Mouse (Mus musculus) urinary bladder, adult 2 months (tissue): ENCODE results near the gene Wdr59. TPM values are rescaled to one million over a fixed set of nuclear protein-coding genes. Genes with fewer than 3 reads are reported as not detected.
"Not testable (repeated sequence)": the region's sequence is repeated elsewhere in the genome, so short reads cannot be mapped to it uniquely, and the experiment has no call there.

ENCODE experiments used
- DNase-seq: peaks from one replicate; pipeline ENCODE4 v3.0.0; 2022; ENCODE audit warnings: low spot score
- polyA plus RNA-seq: library from polyadenylated mRNA; depleted of rRNA; stranded (reverse); fragments of >200 nt; gene quantifications from 2 replicates; pipeline ENCODE4 v1.2.3, GENCODE M21; 2012

Gene Wdr59
- polyA plus RNA-seq, 1 experiment, result 7.0 TPM

- no peak for DNase-seq
These were observed 16.3 kb upstream of the Wdr59 start for GRCm38 (mm10) chr8:111538194-111538593.

GRCm38 (mm10) chr8:111537765-111538158, 15.9 kb upstream of the Wdr59 start:
- no peak for DNase-seq

GRCm38 (mm10) chr8:111536978-111537764, 15.3 kb upstream of the Wdr59 start:
- DNase-seq, result peak; percentile 41

- DNase-seq, result peak; percentile 75
These were observed 14.4 kb upstream of the Wdr59 start, which contains the start of gene Znrf1 for GRCm38 (mm10) chr8:111536031-111536977. Gene Znrf1 (plus strand): TSS chr8:111536097.

DNA sequence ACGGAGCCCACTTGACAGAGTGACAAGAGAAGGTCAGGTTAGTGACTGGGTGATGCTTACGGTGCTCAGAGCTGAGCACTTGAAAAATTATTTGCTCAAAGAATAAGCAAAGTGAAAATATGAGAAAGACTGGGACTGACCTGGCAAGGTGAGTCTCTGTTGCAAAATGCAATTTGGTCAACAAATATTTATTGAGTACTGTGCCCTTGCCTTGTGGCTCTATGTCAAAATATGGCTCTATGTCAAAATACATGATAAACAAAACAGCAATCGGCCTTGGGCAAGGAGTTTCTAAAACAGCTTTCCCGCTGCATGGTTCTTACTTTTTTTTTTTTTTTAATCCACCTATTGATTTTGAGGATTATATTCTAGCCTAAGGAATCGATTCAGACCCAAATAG, 13.6 kb upstream of the Wdr59 start:
- DNase-seq, result no peak

DNA sequence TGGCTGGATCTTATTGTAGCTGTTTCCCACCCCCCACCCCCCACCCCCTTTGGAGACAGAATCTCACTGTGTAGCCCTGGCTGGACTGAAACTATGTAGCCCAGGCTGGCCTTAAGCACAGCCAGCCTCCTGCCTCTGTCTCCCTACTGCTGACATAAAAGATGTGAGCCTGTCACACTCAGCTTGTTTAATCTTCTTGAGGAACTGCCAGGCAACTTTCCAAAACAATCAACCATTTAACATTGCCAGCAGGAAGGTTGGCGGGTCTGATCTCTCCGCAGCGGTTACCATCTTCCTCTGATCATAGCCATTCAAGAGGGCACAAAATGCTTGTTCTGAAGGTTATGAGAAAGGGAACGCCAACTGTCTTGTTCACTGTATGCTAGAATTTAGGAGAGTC, 11.6 kb upstream of the Wdr59 start:
- no peak for DNase-seq

- no peak for DNase-seq
These were observed 9.7 kb upstream of the Wdr59 start for GRCm38 (mm10) chr8:111531621-111532020.

GRCm38 (mm10) chr8:111531191-111531590, 9.3 kb upstream of the Wdr59 start:
- DNase-seq, result no peak

- no peak for DNase-seq
These were observed 6.2 kb upstream of the Wdr59 start for GRCm38 (mm10) chr8:111528071-111528470.

DNA sequence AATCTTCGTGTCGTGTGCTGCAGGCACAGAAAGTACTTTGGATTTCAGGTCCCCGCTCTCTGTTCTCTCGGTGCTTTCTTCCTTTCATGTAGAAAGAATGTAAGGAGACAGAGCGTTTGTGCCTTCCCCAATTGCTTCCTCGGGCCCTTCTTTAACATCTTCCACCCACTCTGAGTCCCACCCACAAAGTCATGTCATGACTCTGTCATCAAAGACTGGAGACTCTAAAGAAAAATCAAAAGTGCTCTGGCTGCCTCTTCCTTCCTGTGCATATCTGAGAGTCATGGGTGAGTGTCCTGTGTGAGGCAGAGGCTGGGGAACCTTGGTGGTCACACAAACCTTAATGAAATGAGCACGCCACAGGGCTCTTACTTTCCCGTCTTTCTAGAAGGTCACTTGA, 5.3 kb upstream of the Wdr59 start:
- no peak for DNase-seq

GRCm38 (mm10) chr8:111526403-111527024, 4.6 kb upstream of the Wdr59 start:
- DNase-seq, result no peak

DNA sequence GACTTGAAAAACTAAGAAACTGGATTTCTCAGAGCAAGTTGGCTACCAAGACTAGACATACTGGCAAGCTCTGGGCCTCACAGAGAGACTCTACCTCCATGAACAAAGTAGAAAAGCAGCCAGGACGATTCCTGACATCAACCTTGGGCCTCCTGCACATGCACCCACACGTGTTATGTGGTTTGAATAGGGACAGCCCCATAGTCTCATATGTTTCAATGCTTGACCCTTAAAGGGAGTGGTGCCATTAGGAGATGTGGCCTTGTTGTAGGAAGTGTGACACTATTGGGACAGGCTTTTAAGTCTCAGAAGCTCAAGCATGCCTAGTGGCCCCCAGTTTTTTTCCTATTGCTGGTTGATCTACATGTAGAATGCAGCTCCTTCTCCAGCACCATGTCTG, 4.4 kb downstream of the Wdr59 start:
- DNase-seq, result no peak

DNA sequence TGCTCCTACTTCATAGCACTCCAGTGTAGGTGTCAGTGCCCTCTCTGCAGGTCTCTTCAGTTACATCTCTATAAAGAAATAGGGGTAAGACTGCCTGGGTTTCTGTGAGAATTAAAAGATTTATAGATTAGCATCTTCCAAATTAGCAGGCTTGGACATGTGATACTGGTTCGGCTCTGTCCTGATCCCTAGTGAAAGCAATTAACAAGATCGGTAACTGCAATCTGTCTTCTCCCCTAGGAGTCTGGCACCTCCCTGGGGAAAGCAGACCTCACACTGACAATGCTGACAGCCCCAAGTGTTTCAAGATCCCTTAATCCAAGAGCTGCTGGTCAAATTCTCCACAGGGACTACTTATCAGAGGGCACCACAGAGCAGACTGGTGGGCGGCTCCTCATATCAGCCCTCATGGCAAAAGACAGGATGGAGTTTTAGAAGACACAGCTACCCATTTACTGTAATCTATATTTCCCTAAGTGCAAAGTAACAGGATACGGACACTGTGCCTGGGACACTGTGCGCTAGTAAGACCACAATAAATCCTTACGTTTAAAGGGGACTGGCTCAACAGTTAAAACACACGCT, 5.3 kb downstream of the Wdr59 start:
- no peak for DNase-seq

DNA sequence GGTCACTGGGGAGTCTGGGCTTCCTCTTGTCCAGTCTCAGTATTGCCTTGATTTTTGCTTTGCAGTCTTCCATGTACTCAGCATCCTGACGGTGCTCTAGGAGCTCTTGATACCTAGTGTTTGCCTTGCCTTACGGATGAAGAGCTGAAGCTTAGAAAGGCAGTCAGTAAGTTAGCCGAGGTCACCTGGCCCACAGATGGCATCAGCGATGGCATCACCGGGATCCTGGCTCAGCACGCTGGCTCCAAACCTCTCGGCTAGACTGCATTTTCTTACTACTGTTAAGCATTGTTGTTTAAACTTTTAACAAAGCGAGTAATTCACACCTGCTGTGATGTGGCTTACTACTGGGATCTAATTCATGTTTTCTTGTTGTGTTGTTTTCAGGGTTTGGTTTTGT, 8.4 kb downstream of the Wdr59 start:
- no peak for DNase-seq

DNA sequence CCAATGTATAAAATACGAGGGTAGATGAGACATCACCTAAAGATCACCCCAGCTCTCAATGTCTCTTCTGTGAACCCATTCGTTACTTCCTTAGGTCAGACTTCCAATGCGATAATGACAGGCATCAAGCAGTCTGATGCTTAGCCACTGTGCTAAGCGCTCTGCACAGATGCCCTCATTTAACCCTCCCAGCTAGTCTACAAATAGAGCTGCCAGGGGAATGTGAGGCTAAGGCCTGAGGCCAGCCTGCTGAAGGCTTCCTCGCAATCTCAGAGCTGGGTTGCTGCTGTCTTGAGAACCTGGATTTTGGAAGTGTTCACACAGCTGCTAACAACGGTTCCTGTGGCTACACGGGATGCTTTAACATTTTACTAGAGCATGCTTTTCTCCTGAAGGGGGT, 9.0 kb downstream of the Wdr59 start:
- DNase-seq, result no peak

DNA sequence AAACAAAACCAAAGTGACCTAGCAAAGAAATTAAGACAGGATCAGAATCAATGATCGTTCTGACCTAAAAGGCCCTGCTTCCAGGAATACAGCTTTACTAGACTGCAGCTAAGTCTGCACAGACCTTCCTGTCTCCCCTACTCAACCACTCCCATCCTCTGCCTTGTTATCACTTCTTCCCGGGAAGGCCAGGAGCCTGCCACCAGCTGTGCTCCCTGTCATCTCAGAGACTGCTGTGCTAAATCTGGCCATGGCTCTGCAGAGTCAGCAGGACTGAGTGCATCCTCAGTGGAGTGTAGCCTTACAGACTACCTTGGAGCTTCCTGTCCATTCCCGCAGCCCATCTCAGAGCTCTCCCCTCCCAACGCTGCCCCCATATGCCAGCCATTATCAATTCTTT, 11.5 kb downstream of the Wdr59 start:
- DNase-seq, result no peak

- no peak for DNase-seq
These were observed 12.6 kb downstream of the Wdr59 start for GRCm38 (mm10) chr8:111509278-111509677.

DNA sequence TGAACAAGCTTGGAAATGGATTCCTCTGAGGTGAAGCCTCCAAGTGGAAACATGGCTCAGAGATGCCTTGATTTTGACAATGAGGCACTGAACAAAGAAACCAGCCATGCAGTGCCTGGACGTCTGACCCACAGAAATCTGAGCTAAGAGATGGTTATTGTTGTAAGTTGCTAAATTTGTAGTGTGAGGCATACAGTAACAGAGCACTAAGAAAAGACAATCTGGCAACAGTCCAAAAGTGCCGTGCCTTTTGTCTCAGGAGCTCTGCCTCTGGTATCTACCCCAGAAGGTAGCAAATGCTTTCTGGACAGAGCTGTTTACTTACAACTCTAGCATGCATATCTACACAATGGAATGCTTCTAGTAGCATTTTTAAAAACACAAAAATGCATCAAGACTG, 13.3 kb downstream of the Wdr59 start:
- DNase-seq, result no peak

DNA sequence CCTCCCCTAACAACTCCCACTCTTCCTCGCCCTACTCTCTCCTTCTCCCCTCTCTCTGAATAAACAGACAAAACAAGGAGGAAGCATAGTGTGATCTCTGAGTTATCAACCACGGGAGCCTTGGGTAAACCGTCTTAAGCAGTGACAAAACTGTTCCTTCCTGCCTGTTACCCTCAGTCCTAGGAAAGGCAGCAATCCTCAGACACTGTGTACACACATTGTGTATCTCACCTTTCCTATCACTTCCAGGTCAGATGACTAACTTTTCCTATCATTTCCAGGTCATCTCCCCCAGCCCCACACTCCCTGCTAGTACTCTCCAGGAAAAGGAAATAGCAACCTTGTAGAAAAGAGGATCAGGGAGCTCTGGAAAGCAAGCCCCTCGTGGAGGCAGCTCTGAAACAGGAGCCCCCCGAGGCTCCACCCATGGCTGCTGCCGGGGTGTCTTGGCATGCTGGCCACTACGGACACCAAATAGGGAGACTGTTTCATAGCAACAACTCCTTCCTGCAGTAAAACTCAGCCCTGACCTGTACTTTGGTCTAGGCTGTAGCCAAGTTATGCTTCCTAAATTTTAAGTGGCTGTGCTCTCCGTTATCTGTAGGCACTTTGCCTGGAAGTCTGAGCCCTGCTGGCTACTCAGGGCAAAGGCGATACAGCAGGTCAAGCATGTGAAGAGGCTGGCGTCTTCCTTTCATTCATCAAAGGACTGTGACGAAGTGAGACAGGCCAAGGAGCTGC, 20.0 kb downstream of the Wdr59 start:
- no peak for DNase-seq

DNA sequence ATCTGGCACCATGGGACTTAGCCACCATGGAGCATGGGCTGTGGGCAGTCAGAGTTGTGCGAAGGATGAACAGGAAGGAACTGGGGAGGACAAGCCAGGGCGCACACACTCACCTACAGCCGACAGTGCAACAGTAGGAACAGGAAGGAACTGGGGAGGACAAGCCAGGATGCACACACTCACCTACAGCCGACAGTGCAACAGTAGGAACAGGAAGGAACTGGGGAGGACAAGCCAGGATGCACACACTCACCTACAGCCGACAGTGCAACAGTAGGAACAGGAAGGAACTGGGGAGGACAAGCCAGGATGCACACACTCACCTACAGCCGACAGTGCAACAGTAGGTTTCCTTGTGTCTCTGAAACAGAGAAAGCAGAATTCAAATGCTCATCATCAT, 23.6 kb downstream of the Wdr59 start:
- DNase-seq, result not testable (repeated sequence)

DNA sequence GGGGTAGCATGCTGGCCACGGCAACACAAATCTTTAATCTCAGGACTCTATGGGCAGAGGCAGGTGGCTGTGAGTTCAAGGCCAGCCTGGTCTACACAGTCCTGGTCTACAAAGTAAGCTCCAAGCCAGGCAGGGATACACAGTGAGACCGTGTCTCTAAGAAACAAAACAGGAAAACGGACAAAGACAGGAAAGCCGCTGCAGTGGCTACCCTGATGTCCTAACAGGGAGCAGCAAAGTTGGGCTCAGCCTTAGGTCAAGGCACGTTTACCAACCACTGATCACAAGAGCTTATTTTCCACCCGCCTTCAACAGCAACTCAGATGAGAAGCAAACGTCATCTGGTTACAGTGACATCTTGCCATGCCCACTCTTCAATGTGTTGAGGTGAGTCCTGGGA, 25.6 kb downstream of the Wdr59 start:
- DNase-seq, result no peak
